Mouse (Mus musculus): ENCODE data around the gene Lmna. TPM values are rescaled to one million over a fixed set of nuclear protein-coding genes. Genes with fewer than 3 reads are reported as not detected.

The Lmna gene
- polyA plus RNA-seq, 1 experiment from 2014 or later = 78.2 TPM

DNA sequence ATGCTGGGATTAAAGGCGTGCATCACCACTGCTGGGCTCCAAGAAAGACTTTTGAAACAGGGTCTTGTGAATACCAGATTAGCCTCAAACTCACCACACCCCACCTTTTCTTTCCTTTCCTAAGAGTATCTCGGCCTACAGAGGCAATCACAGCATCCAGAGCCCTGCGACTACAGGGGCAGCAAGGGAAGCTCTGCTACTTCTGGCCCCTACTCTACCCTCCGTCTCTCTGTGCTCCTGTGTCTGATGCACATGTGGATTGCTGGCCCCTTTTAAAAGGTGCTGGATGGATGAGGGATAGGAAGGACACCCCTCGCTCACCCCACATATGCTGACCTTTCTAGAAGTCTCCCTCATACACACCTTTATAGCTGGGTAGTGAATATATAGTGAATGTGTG is 29.1 kb downstream of the Lmna start:
- Histone ChIP-seq H3K27me3 (ENCODE audit: control insufficient read depth, insufficient read depth, low read length) (peaks cover 39% of the 10 kb centered on the region), H3K4me2 (no peak overlapping the region), H3K9ac (ENCODE audit: low read depth, low read length) (no peak overlapping the region), H3K36me3 (ENCODE audit: control insufficient read depth, insufficient read depth, low read length) (no peaks in the 10 kb centered on the region; the same call in 1 of the 2 replicates), H3K27ac (ENCODE audit: low read depth, low read length) (no peak overlapping the region), H3K9me3 (replicated peaks; ENCODE audit: control insufficient read depth, low read length) (no peaks in the 10 kb centered on the region), H3K4me3 (ENCODE audit: low read depth, low read length) (no peak overlapping the region), H3K4me1 (ENCODE audit: control insufficient read depth, insufficient read depth, low read length) (peaks cover 10% of the 10 kb centered on the region; the same call in 1 of the 2 replicates)
- WGBS (ENCODE audit: insufficient replicate concordance) = 81% methylated on average over 5 of the region's 5 CpGs
- ATAC-seq (replicated peaks; ENCODE audit: insufficient number of reproducible peaks, low FRiP score, low TSS enrichment) = no peak

DNA sequence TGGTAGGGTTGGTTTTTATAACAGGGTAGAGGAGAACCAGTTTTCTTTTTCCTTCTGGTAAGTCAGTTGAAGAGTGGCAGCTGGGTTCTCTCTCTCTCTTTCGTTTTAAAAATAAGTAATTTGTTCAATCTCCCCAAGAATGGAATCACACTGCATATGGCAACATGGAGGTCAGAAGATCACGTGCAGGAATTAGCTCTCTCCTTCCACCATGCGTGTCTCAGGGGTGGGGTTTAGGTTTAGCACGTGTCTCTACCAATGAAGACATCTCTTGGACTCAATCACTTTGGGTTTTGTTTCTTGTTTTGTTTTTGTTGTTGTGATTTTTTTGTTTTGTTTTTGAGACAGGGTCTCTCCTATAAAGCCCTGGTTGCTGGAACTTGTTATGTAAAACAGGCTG is 29.9 kb downstream of the Lmna start:
- H3K9me3 ChIP-seq (replicated peaks; ENCODE audit: control insufficient read depth, low read length) = no peaks in the 10 kb centered on the region
- peaks cover 32% of the 10 kb centered on the region for H3K27me3 ChIP-seq (ENCODE audit: control insufficient read depth, insufficient read depth, low read length)
- H3K9ac ChIP-seq (ENCODE audit: low read depth, low read length) = no peak overlapping the region
- 81% methylated on average over 4 of the region's 4 CpGs for WGBS (ENCODE audit: insufficient replicate concordance)
- H3K4me1 ChIP-seq (ENCODE audit: control insufficient read depth, insufficient read depth, low read length) = peaks cover 8% of the 10 kb centered on the region; the same call in 1 of the 2 replicates
- H3K4me2 ChIP-seq = no peak overlapping the region
- H3K36me3 ChIP-seq (ENCODE audit: control insufficient read depth, insufficient read depth, low read length) = no peaks in the 10 kb centered on the region; the same call in 1 of the 2 replicates
- ATAC-seq (replicated peaks; ENCODE audit: insufficient number of reproducible peaks, low FRiP score, low TSS enrichment) = no peak
- no peak overlapping the region for H3K27ac ChIP-seq (ENCODE audit: low read depth, low read length)
- no peak overlapping the region for H3K4me3 ChIP-seq (ENCODE audit: low read depth, low read length)

DNA sequence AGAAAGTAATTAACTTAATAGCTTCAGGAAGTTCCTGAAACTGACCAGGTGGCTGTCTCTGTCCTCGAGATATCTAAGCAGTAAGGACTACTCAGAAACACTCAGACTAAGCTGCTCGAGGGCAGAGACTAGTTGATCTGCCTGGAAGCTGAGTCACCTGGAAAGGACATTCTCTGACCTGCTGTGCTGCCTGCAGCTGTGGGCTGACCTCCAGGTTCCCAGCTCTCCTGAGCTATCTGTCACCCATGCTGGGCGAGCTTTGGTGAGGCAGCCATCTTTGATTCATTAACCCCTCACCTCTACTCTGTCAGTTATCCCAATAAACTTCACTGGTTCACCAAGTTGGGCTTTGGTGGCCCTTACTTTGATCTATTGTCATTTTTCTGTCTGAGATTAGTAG is 30.6 kb downstream of the Lmna start:
- H3K27ac ChIP-seq (ENCODE audit: low read depth, low read length) = no peak overlapping the region
- no peak overlapping the region for H3K4me3 ChIP-seq (ENCODE audit: low read depth, low read length)
- H3K36me3 ChIP-seq (ENCODE audit: control insufficient read depth, insufficient read depth, low read length) = no peaks in the 10 kb centered on the region; the same call in 1 of the 2 replicates
- no peak for ATAC-seq (replicated peaks; ENCODE audit: insufficient number of reproducible peaks, low FRiP score, low TSS enrichment)
- H3K9ac ChIP-seq (ENCODE audit: low read depth, low read length) = no peak overlapping the region
- H3K4me2 ChIP-seq = no peak overlapping the region
- H3K9me3 ChIP-seq (replicated peaks; ENCODE audit: control insufficient read depth, low read length) = no peaks in the 10 kb centered on the region
- H3K4me1 ChIP-seq (ENCODE audit: control insufficient read depth, insufficient read depth, low read length) = 0 out of 2 replicates have a peak, but pooled peaks cover 3% of the 10 kb centered on the region
- H3K27me3 ChIP-seq (ENCODE audit: control insufficient read depth, insufficient read depth, low read length) = peaks cover 26% of the 10 kb centered on the region
- 46% methylated on average over 3 of the region's 3 CpGs for WGBS (ENCODE audit: insufficient replicate concordance)

DNA sequence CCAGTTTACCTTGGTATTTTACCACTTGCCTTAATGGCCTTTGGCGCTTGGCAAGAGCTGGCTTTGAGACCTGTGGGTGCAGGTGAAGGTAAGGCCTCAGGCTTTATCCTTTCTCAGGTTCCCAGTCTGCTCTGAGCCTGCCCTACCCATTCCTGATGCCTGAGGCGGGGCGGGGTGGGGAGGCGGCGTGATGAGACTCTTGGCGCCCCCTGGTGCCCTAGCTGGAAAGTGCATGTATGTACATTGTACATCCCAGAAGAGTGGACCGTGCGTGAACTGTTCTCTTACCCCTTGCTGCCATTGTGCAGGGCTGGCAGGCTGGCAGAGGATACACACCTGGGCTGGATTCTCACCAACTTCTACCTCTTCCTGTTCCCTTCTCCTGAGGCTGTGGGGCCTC is 32.0 kb downstream of the Lmna start:
- H3K27ac ChIP-seq (ENCODE audit: low read depth, low read length) = no peak overlapping the region
- no peak overlapping the region for H3K4me2 ChIP-seq
- H3K9me3 ChIP-seq (replicated peaks; ENCODE audit: control insufficient read depth, low read length) = no peaks in the 10 kb centered on the region
- WGBS (ENCODE audit: insufficient replicate concordance) = 3% methylated on average over 8 of the region's 8 CpGs
- ATAC-seq (replicated peaks; ENCODE audit: insufficient number of reproducible peaks, low FRiP score, low TSS enrichment) = peak; percentile 66; the same call in 1 of the 2 replicates
- 0 out of 2 replicates have a peak, but pooled peaks cover 3% of the 10 kb centered on the region for H3K4me1 ChIP-seq (ENCODE audit: control insufficient read depth, insufficient read depth, low read length)
- no peak overlapping the region for H3K4me3 ChIP-seq (ENCODE audit: low read depth, low read length)
- no peak overlapping the region for H3K9ac ChIP-seq (ENCODE audit: low read depth, low read length)
- peaks cover 13% of the 10 kb centered on the region for H3K27me3 ChIP-seq (ENCODE audit: control insufficient read depth, insufficient read depth, low read length)
- no peaks in the 10 kb centered on the region; the same call in 1 of the 2 replicates for H3K36me3 ChIP-seq (ENCODE audit: control insufficient read depth, insufficient read depth, low read length)

DNA sequence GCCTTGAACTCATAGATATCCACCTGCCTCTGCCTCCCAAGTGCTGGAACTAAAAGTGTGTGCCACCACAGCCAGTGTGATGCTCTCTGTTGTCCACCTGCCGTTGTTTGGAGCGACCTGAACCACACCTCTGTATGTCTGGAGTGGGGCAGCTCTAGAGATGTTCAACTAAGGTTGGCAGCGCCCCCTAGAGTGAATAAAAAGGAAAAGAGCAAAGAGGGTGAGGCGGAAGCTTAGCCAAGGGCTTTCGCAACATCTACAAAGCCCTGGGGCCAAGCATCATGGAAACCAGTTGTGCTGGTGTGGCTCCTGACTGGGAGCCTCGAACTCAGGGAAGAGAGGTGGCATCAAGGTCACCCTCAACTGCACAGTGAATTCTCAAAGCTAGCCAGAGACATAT is 33.4 kb downstream of the Lmna start:
- peaks cover 4% of the 10 kb centered on the region; the same call in 1 of the 2 replicates for H3K27me3 ChIP-seq (ENCODE audit: control insufficient read depth, insufficient read depth, low read length)
- WGBS (ENCODE audit: insufficient replicate concordance) = 61% methylated on average over 6 of the region's 6 CpGs

DNA sequence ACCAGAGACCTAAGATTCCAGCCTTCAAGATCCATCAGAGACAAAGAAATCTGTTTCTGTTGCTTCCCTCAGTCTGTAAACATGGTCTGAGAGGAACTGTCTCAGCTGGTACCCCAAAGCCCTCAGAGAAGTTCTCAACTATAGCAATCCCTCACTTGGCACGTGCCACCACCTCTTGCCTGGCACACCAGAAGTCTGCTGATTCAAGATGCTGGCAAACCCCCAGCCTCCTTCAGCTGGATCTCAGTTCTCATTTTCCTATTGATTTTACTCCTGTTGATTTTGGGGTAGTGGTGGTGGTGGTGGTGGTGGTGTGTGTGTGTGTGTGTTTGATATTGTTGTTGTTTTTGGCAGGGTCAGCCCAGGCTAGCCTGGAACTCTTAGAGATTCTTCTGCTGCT is 36.2 kb downstream of the Lmna start:
- 89% methylated on average over 1 of the region's 1 CpGs for WGBS (ENCODE audit: insufficient replicate concordance)
- Histone ChIP-seq H3K9me3 (replicated peaks; ENCODE audit: control insufficient read depth, low read length) (no peaks in the 10 kb centered on the region), H3K4me1 (ENCODE audit: control insufficient read depth, insufficient read depth, low read length) (0 out of 2 replicates have a peak, but pooled peaks cover 3% of the 10 kb centered on the region), H3K4me3 (ENCODE audit: low read depth, low read length) (no peak overlapping the region), H3K27ac (ENCODE audit: low read depth, low read length) (no peak overlapping the region), H3K27me3 (ENCODE audit: control insufficient read depth, insufficient read depth, low read length) (no peaks in the 10 kb centered on the region), H3K9ac (ENCODE audit: low read depth, low read length) (no peak overlapping the region), H3K4me2 (no peak overlapping the region), H3K36me3 (ENCODE audit: control insufficient read depth, insufficient read depth, low read length) (no peaks in the 10 kb centered on the region)
- no peak for ATAC-seq (replicated peaks; ENCODE audit: insufficient number of reproducible peaks, low FRiP score, low TSS enrichment)

More for the DNA sequence above, 33.4 kb downstream of the Lmna start:
- H3K4me1 ChIP-seq (ENCODE audit: control insufficient read depth, insufficient read depth, low read length) = 0 out of 2 replicates have a peak, but pooled peaks cover 3% of the 10 kb centered on the region
- H3K27ac ChIP-seq (ENCODE audit: low read depth, low read length) = no peak overlapping the region
- no peak overlapping the region for H3K9ac ChIP-seq (ENCODE audit: low read depth, low read length)
- no peak for ATAC-seq (replicated peaks; ENCODE audit: insufficient number of reproducible peaks, low FRiP score, low TSS enrichment)
- H3K4me2 ChIP-seq = no peak overlapping the region
- H3K4me3 ChIP-seq (ENCODE audit: low read depth, low read length) = no peak overlapping the region
- H3K9me3 ChIP-seq (replicated peaks; ENCODE audit: control insufficient read depth, low read length) = no peaks in the 10 kb centered on the region
- H3K36me3 ChIP-seq (ENCODE audit: control insufficient read depth, insufficient read depth, low read length) = no peaks in the 10 kb centered on the region

DNA sequence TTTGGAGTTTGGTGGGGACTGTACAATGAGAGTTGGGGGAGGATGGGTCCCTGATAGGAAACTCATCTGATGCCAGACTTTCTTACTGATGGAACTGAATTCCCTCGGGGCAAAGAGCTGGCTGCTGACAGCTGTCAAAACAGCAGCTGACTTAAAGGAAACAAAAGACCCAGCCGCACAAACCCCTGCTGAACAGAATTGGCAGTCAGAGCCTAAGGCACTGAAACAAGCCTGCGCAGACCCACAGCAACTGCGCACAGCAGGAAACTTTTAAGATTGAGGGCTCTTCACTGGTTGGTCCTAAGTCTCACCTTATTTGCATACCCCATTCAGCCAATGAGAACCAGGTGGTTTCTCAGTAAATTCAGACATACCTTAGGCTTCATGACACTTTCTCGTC is 36.7 kb downstream of the Lmna start:
- Histone ChIP-seq H3K4me2 (no peak overlapping the region), H3K9me3 (replicated peaks; ENCODE audit: control insufficient read depth, low read length) (no peaks in the 10 kb centered on the region), H3K36me3 (ENCODE audit: control insufficient read depth, insufficient read depth, low read length) (no peaks in the 10 kb centered on the region), H3K27ac (ENCODE audit: low read depth, low read length) (no peak overlapping the region), H3K9ac (ENCODE audit: low read depth, low read length) (no peak overlapping the region), H3K4me3 (ENCODE audit: low read depth, low read length) (no peak overlapping the region), H3K27me3 (ENCODE audit: control insufficient read depth, insufficient read depth, low read length) (no peaks in the 10 kb centered on the region), H3K4me1 (ENCODE audit: control insufficient read depth, insufficient read depth, low read length) (0 out of 2 replicates have a peak, but pooled peaks cover 3% of the 10 kb centered on the region)
- 39% methylated on average over 5 of the region's 5 CpGs for WGBS (ENCODE audit: insufficient replicate concordance)
- ATAC-seq (replicated peaks; ENCODE audit: insufficient number of reproducible peaks, low FRiP score, low TSS enrichment) = no peak

DNA sequence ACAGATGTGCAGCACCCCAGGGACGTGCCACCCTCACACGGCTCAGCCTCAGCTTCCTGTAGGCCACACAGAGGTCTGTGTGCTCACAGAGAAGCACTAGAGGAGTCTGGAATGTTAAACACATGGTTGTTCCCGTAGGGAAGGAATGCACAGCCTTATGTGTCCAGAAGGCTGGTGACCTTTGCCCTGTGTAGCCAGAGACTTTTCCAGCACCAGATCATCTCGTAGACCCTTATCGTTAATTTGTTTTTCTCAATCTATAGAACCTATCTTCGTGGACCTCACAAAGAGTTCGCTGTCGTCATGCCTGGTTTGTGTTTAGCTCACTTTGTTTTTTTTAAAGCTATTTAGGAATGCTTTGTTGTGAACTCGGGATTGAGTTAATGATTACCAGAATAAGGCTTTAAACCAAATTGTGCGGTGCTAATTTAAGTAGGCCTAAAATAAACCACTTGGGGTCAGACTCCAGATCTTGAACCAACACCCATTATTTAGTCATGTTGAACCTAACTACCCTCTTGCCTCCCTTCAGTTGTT is 38.7 kb downstream of the Lmna start:
- no peaks in the 10 kb centered on the region for H3K27me3 ChIP-seq (ENCODE audit: control insufficient read depth, insufficient read depth, low read length)
- H3K4me1 ChIP-seq (ENCODE audit: control insufficient read depth, insufficient read depth, low read length) = no peaks in the 10 kb centered on the region
- no peak overlapping the region for H3K9ac ChIP-seq (ENCODE audit: low read depth, low read length)
- ATAC-seq (replicated peaks; ENCODE audit: insufficient number of reproducible peaks, low FRiP score, low TSS enrichment) = no peak
- H3K9me3 ChIP-seq (replicated peaks; ENCODE audit: control insufficient read depth, low read length) = no peaks in the 10 kb centered on the region
- WGBS (ENCODE audit: insufficient replicate concordance) = 56% methylated on average over 10 of the region's 10 CpGs
- H3K4me2 ChIP-seq = no peak overlapping the region
- no peak overlapping the region for H3K4me3 ChIP-seq (ENCODE audit: low read depth, low read length)
- no peak overlapping the region for H3K27ac ChIP-seq (ENCODE audit: low read depth, low read length)
- H3K36me3 ChIP-seq (ENCODE audit: control insufficient read depth, insufficient read depth, low read length) = no peaks in the 10 kb centered on the region

DNA sequence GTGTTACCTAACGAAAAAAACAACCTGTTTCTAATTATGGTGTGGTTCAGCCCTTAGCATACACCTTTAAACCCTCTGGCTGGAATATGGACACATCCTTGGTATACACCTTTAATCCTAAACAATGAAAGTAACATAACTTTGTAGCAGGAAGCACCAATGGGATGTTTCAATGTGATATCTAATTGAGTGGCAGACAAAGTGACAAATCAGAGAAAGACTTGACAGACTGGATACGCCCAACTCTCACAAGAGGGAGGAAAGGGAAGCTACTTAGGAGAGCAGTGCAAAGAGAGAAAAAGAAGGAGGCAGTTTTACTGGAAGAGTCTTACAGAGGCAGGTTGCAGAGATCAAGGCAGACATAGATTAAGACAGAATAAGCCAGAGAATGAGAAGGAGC is 40.3 kb downstream of the Lmna start:
- H3K36me3 ChIP-seq (ENCODE audit: control insufficient read depth, insufficient read depth, low read length) = no peaks in the 10 kb centered on the region
- H3K9me3 ChIP-seq (replicated peaks; ENCODE audit: control insufficient read depth, low read length) = no peaks in the 10 kb centered on the region
- no peak overlapping the region for H3K27ac ChIP-seq (ENCODE audit: low read depth, low read length)
- no peak overlapping the region for H3K9ac ChIP-seq (ENCODE audit: low read depth, low read length)
- H3K27me3 ChIP-seq (ENCODE audit: control insufficient read depth, insufficient read depth, low read length) = no peaks in the 10 kb centered on the region
- H3K4me1 ChIP-seq (ENCODE audit: control insufficient read depth, insufficient read depth, low read length) = no peaks in the 10 kb centered on the region
- H3K4me3 ChIP-seq (ENCODE audit: low read depth, low read length) = no peak overlapping the region
- no peak for ATAC-seq (replicated peaks; ENCODE audit: insufficient number of reproducible peaks, low FRiP score, low TSS enrichment)
- 83% methylated on average over 2 of the region's 2 CpGs for WGBS (ENCODE audit: insufficient replicate concordance)
- no peak overlapping the region for H3K4me2 ChIP-seq
